Mouse (Mus musculus) megakaryocyte, embryonic 14.5 days (primary cell): ENCODE measurements around the gene Nceh1.

Experiments used
- FLI1 ChIP-seq: IDR thresholded peaks from 2 replicates; pipeline ENCODE4 v1.6.1; 2012; ENCODE audit warnings: low read length, inconsistent platforms, mixed read lengths
- GATA1 ChIP-seq: IDR thresholded peaks from 3 replicates; pipeline ENCODE4 v1.6.1; 2012; ENCODE audit warnings: mixed read lengths, low read length, inconsistent platforms, borderline replicate concordance

GRCm38 (mm10) chr3:27283071-27283713 is 100.4 kb downstream of the Nceh1 start:
- TF ChIP-seq GATA1 (no peak), FLI1 (no peak)
